Mouse (Mus musculus) A20 (cell line): ENCODE results near the gene Pdcd6.

Experiments
- DNase-seq: peaks from one replicate; pipeline ENCODE4 v3.0.0-alpha.2; 2011; ENCODE audit warnings: low read depth, low spot score

Pdcd6 gene

GRCm38 (mm10) chr13:74282299-74282698 is 35.1 kb downstream of the Pdcd6 start:
- no peak for DNase-seq

DNA sequence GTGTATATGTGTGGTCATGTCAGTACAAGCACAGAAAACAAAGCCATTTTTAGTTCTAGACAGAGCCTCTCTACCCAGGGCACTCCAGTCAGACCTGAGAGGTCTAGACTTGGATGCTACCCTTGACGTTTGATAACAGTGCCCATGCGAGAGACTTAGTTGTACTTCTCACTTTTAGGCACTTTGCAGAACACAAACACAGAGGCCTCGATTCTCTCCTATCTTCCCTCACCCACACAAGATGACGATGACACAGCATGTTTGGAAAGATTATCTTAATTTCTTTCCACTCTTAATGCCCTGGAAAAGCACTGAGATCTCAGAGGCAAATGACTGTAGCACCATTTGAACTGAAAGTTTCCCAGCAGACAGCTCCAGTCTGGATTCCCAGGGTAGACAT is 41.7 kb downstream of the Pdcd6 start:
- DNase-seq, result no peak

DNA sequence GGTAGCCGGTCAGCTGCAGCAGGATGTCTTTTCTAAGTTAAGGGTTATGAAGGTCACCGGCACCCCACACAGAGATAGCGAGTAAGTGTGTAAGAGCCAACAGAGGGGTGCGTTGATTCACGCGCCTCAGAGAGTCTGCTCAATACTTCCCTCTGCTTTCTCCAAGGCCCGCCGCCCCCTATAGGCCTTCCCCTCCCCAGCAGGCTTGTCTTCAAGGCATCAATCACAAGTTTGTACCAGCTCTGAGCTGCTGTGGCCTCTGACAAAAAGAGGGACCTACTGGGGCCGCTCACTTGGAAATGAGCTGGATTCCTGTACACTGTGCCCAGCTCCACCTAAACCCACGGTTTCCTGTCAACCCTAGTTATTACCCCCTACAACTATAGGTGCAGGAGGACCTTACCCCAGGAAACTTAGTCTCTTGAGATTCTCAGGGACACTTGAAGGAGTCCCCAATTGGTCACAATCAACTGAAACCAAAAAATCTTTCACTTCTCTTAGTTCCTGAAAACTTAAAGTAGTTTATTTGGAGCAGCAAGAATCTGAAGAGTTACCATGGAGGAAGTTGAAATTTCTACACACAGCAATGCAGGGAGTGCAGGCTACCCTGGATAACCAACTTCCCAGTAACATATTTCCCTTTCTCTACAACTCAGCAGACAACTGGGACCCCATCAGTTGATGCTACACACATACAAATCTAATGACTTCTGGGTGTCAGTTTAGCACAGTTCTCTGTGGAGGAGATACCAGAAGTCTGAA is 57.0 kb downstream of the Pdcd6 start:
- no peak for DNase-seq

- no peak for DNase-seq
Observed at GRCm38 (mm10) chr13:74259460-74260230, 57.7 kb downstream of the Pdcd6 start.
